Mouse (Mus musculus) stomach, embryonic 15.5 days (tissue): Measurements from ENCODE around the gene Trrap. TPM values are rescaled to one million over a fixed set of nuclear protein-coding genes. Genes with fewer than 3 reads are reported as not detected.

Experiments used
- ATAC-seq: fragments of 200-750 bp; cut with Nextera tagmentation; 2 replicates; pipeline ENCODE4 v1.8.0; 2017; ENCODE audit warnings: low read depth, moderate number of reproducible peaks, moderate TSS enrichment; ENCODE audit not compliant: insufficient read depth, low FRiP score
- H3K27ac ChIP-seq: fragments of 300-500 bp; sonication (generic); 2 replicates; pipeline ENCODE4 v1.5.1; 2015; ENCODE audit warnings: mild to moderate bottlenecking, inconsistent platforms
- H3K27me3 ChIP-seq: fragments of 300-500 bp; sonication (generic); replicated peaks from 2 replicates; pipeline ENCODE4 v1.6.1; 2015; ENCODE audit warnings: inconsistent platforms
- H3K36me3 ChIP-seq: fragments of 300-500 bp; sonication (generic); 2 replicates; pipeline ENCODE4 v1.6.1; 2015; ENCODE audit warnings: inconsistent platforms
- H3K4me1 ChIP-seq: fragments of 300-500 bp; sonication (generic); 2 replicates; pipeline ENCODE4 v1.6.1; 2015; ENCODE audit warnings: inconsistent platforms
- H3K4me2 ChIP-seq: fragments of 300-500 bp; sonication (generic); 2 replicates; pipeline ENCODE4 v1.6.1; 2015; ENCODE audit warnings: mild to moderate bottlenecking, inconsistent platforms
- H3K4me3 ChIP-seq: fragments of 300-500 bp; sonication (generic); replicated peaks from 2 replicates; pipeline ENCODE4 v1.5.1; 2015; ENCODE audit warnings: inconsistent platforms
- H3K9ac ChIP-seq: fragments of 300-500 bp; sonication (generic); 2 replicates; pipeline ENCODE4 v1.6.1; 2015; ENCODE audit warnings: inconsistent platforms
- H3K9me3 ChIP-seq: fragments of 300-500 bp; sonication (generic); 2 replicates; pipeline ENCODE4 v1.6.1; 2016; ENCODE audit warnings: inconsistent platforms
- WGBS: fragments of 180-500 bp; shearing (Covaris S2); methylation state at CpG from one replicate; pipeline ENCODE4 v1.1.7; 2015; 5-methylcytosine and 5-hydroxymethylcytosine counted together
- microRNA-seq: library from miRNA; unstranded; fragments of <30 nt; microRNA quantifications from one replicate; pipeline ENCODE4, GENCODE M21; 2016
- polyA plus RNA-seq: library from polyadenylated mRNA; unstranded; fragments of >200 nt; fragmentation: Nextera tagmentation; extraction: Ambion mirVana; gene quantifications from 2 replicates; pipeline ENCODE4 v1.2.1, GENCODE M21; 2015

Gene Trrap
- polyA plus RNA-seq, 1 experiment from 2014 or later = 62.1 TPM

- 58% methylated on average over 12 of the region's 12 CpGs for WGBS
- Histone ChIP-seq H3K27me3 (no peaks in the 10 kb centered on the region), H3K4me3 (no peak overlapping the region), H3K36me3 (peaks cover 10% of the 10 kb centered on the region), H3K27ac (no peak overlapping the region), H3K9me3 (no peaks in the 10 kb centered on the region), H3K4me2 (no peak overlapping the region), H3K4me1 (no peaks in the 10 kb centered on the region; the same call in 1 of the 2 replicates), H3K9ac (no peak overlapping the region)
- no peak for ATAC-seq
Observed at GRCm38 (mm10) chr5:144904356-144905134, 137.0 kb downstream of the Trrap start.

GRCm38 (mm10) chr5:144907591-144907990 lies 140.1 kb downstream of the Trrap start:
- Histone ChIP-seq H3K4me2 (no peak overlapping the region), H3K36me3 (no peaks in the 10 kb centered on the region), H3K4me1 (peaks cover 7% of the 10 kb centered on the region; the same call in 1 of the 2 replicates), H3K27me3 (no peaks in the 10 kb centered on the region), H3K4me3 (no peak overlapping the region), H3K27ac (no peak overlapping the region), H3K9ac (no peak overlapping the region), H3K9me3 (no peaks in the 10 kb centered on the region)
- no peak for ATAC-seq
- WGBS = 61% methylated on average over 2 of the region's 2 CpGs

Small RNA genes lying within 50 kb of the gene (microRNA-seq; reads per million reads assigned to microRNA genes)
- gene Mir7039 = not detected

Other genes with a start within 250 kb of the Trrap start
- 3.0 and 3.2 TPM in 2 replicates for gene Nptx2, start 221.8 kb upstream of the Trrap start, polyA plus RNA-seq
- 3.4 and 4.4 TPM in 2 replicates for gene Tmem130, start 5.9 kb upstream of the Trrap start, polyA plus RNA-seq
- gene Smurf1, start 198.1 kb downstream of the Trrap start, polyA plus RNA-seq = 14.3 and 14.4 TPM in 2 replicates